Mouse (Mus musculus) liver, postnatal 0 days (tissue): Measurements from ENCODE around the gene Ep400.

ENCODE experiments used
- CTCF ChIP-seq: sonication (generic); IDR thresholded peaks from 2 replicates; pipeline ENCODE4 v1.5.1; 2016; ENCODE audit warnings: antibody characterized with exemption, low read depth
- EP300 ChIP-seq: IDR thresholded peaks from 2 replicates; pipeline ENCODE4 v1.6.1; 2016; ENCODE audit warnings: antibody characterized with exemption, low read depth, mild to moderate bottlenecking

GRCm38 (mm10) chr5:110711455-110711854 lies 59.1 kb downstream of the Ep400 start:
- TF ChIP-seq CTCF, result no peak
- TF ChIP-seq EP300, result no peak
